Mouse (Mus musculus): ENCODE results near the gene Exoc3l.
A peak's percentile ranks its signal among the peaks of the same experiment; 100 is the strongest.
"Not testable (repeated sequence)": the region's sequence is repeated elsewhere in the genome, so short reads cannot be mapped to it uniquely, and the experiment has no call there.

Exoc3l gene

DNA sequence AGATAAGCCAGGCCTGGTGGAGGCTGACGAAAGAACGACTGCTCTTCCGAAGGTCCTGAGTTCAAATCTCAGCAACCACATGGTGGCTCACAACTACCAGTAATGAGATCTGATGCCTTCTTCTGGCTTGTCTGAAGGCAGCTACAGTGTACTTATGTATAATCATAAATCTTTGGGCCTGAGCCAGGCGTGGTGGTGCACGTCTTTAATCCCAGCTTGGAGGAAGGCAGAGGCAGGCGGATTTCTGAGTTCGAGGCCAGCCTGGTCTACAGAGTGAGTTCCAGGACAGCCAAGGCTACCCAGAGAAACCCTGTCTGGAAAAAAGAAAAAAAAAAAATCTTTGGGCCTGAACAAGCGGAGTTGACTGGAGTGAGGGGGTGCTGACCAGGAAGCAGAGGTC is 4.5 kb downstream of the Exoc3l start:
- DNase-seq = not testable (repeated sequence)

- DNase-seq = peak; percentile 98
Measured at GRCm38 (mm10) chr8:105290554-105291314, 5.2 kb downstream of the Exoc3l start.

GRCm38 (mm10) chr8:105289805-105290460 is 6.0 kb downstream of the Exoc3l start, which contains the start of gene 4931428F04Rik:
4931428F04Rik (minus strand) TSS chr8:105289864.
- peak; percentile 64 for DNase-seq

DNA sequence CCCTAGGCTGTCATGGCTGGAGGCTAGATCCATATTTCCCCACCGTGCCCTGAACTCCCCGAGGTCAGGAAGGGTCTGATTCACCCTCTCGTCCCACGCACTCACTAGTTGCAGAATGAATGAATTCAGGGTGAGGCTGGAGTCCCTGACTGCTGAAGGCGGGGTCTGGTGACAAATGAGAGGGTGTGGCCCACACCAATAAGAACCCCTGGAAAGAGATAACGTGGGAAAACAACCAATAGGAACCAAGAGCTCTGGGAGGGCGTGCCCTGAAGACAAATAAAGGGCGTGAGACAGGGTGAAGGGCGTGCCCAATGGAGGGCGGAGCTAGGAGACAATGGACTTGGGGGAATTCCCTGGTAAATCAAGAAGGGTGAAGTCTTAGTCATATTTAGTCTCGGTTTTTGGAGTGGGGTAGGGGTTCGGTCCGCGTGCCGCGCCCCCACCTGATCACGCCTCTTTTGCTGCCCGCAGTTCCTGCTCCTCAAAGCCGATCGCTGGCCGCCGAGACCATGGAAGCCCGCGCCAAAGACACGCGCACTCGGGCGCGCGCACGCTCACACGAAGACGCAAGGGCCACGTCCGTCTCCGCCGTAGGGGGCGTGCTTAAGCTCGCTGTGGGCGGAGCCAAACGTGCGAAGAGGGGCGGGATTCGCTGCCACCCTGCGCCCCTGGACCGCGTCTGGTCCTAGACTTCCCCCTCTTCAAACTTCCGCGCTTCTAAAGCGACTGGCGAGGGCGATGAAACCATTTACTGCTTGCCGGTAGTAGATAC is 6.8 kb downstream of the Exoc3l start:
- DNase-seq = peak; percentile 96

DNA sequence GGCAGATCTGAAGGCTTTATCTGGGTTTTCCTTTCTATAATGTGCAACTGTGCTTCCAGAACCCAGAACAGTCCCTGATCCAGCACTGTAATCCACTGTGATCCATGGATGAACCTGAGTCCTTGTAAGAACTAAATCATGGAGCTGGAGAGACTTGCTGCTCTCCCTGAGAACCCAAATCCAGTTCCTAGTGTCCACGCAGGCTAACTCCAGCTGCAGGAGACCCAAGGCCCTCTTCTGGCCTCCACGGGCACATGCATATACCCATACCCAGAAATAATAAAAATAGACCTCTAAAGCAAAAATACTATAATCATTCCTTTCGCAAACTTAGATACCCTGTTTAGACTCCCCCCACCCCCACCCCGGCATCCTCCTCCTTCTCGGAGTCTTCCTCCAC is 7.7 kb downstream of the Exoc3l start:
- DNase-seq = no peak

DNA sequence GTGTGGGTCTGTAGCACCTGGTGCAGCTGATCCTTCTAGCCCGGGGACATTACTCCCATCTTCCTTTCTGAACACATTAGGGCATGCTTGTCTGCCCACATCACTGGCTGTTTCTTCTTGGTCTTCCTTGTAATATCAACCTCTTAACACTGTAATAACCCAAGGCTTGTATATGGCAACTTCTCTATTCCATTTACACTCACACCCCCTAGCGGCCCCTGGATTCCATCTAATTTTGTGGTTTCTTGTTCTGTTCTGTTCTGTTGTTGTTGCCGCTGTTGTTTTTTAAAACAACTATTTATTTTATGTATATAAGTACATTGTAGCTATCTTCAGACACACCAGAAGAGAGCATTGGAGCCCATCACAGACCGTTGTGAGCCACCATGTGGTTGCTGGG is 9.0 kb downstream of the Exoc3l start:
- no peak for DNase-seq

DNA sequence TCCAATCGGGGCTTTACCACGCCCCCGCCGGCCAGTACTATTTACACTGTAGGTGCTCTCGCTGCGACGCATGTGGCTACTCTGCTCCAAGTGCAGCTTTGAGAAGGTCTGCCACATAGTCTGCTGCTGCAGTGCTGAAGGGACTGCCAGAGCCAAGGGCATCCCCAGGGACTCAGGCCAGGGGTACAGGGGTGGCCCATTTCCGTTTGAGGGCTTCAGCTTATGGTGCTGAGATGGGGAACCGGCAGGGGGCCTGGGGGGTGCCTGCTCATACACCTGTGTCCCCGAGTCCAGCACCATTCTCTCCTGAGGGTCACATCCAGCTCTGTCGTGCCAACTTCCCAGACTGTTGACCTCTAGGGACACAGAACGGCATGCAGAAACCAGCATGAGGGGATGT is 10.4 kb downstream of the Exoc3l start:
- no peak for DNase-seq

DNA sequence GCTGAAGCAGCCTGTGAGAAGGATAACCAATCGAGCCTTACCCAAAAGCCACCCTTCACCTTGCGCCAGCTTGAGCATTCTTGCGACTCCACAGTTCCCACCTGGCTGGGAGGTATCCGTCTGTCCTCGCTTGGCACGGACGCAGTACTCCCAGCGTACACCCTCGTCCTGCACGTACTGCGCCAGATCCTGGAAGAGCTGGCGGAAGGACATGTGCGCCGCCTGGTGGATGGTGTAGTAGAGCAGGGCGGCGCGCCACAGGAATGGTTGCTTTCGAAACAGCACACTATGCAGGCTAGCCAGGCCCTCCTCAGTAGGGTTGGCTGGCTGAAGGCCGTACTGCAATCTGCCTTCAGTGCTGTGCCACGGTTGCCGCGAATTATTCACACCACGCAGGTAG is 12.8 kb downstream of the Exoc3l start:
- peak; percentile 71 for DNase-seq

DNA sequence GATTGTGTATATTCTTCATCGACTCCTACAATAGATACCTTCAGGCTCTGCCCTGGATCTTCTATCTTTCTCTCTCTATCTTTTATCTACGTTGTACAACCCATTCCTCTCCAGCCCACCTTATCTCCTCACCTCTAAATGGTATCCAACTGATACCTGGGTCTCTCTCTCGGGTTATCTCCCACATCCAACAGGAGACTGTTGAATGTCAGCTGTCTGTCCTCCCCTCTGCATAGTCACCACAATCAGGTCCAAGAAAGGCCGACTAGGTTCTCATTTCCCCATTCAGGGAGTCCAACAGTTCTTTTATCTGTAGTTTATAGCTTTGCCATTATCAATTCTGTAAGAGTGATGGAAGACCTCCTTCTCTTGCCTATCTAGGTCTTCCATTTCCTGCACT is 13.7 kb downstream of the Exoc3l start:
- DNase-seq = no peak

DNA sequence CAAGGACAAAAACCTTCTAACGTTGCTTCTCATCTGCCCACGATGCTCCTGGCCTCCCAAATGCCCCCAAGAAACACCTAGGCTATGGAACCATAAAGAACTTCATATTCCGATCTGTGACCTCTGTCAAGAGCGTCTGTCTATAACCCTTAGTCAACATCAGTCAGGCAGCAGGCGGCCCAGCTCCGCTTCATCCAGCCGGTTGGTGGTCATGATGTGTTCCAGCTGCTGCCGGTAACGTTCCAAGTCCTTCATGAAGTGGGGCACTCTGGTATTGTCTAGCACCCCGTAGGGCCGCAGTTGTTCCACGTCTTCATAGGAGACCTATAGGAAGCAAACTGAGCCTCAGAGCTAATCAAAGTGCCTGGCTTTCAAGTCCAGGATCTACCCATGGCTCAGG is 14.1 kb downstream of the Exoc3l start:
- no peak for DNase-seq

DNA sequence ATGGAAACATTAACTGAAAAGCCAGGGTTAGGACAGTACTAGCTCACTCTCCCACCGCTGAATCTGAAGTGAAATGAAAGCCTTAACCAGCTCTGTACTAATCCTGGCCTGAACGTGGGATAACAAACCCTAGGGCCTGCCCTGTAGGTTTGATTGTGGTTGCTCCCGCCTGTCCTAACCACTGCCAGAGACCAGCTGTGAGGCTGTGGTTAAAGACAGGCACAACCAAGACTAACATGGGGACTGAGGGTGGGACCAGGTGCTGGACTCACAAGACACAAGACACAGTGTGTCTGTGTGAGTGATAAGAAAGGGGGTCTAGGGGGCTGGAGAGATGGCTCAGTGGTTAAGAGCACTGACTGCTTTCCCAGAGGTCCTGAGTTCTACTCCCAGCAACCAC is 15.3 kb downstream of the Exoc3l start:
- no peak for DNase-seq

GRCm38 (mm10) chr8:105278911-105279334 is 17.0 kb downstream of the Exoc3l start:
- DNase-seq = peak; percentile 81

DNA sequence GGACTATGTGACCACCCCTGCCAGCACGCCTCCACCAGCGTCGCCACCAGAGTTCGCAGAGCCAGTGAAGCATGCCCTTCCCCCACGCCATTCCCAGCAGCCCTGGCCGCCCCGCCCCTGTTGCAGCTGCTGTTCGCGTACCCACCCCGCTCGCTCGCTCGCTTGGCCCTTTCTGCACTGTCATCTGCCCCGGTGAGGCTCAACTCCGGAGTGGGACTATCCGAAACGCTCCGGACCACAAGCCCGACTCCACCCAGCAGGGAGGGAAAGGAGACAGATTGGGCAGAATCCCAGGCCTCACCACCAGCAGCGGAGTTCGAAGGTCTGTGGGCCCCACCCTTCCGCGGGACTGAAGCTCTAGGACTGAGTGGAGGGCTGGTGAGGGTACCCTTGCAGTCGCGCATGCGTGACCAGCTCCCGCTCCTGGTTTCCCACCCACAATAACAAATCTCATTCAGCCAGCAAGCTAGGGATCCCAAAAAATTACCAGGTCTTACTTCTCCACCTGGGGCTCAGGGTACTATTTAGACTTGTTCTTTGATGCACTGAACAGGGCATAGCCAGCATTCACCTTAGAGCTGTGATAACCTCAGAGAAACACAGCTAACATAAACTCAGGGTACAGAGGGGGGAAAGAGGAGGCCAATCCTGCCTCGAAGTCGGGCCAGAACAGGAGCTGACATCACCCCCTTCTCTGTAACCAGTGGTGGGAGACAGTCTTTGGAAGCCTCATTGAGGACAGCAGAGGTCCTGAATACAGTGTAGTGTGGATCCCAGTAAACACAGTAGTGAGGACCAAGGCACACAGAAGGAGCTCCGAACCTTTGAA is 19.4 kb downstream of the Exoc3l start:
- peak; percentile 78 for DNase-seq

DNA sequence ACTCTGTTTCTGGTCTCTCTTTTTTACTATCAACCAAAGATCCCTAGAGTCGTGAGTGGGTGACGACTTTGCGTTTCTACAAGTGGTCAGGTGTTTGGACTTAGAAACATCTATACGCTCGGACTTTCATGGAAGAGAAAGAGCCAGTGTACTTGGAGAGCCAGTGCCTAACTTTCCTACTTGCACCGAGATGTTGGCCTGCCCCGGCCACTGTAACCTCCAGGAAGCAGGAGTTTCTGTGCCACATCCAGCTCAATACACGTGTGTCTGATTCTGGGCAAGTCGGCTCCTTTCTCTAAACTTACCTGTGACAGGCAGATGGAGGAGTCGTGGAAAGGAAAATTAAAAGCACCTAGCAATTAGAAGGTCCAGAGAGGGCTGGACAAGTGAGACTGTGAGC is 20.1 kb downstream of the Exoc3l start, which contains the start of gene Nol3:
Nol3 (plus strand) TSS at position 301 of the 400 bp plus-strand sequence.
- DNase-seq = no peak

DNA sequence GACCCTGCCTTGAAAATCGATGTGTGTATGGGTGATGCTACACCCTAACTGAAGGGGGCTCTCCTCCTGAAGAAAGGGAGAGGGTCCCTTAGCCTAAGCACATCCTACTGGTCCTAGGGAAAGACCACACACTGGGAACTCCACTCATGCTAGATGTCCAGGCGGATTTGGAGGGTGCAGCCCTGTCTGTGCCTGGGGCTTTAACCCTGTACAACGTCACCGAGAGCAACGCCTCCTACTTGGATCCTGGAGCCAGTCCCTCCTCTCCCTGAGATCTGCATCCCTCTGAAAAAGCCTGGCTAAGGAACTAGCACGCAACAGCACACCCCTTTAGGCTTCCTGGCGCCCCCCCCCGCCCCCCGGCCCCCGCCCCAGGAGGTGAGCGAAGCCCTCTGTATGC is 20.5 kb downstream of the Exoc3l start:
- no peak for DNase-seq

- DNase-seq = no peak
Measured at GRCm38 (mm10) chr8:105270916-105271186, 25.1 kb downstream of the Exoc3l start.

DNA sequence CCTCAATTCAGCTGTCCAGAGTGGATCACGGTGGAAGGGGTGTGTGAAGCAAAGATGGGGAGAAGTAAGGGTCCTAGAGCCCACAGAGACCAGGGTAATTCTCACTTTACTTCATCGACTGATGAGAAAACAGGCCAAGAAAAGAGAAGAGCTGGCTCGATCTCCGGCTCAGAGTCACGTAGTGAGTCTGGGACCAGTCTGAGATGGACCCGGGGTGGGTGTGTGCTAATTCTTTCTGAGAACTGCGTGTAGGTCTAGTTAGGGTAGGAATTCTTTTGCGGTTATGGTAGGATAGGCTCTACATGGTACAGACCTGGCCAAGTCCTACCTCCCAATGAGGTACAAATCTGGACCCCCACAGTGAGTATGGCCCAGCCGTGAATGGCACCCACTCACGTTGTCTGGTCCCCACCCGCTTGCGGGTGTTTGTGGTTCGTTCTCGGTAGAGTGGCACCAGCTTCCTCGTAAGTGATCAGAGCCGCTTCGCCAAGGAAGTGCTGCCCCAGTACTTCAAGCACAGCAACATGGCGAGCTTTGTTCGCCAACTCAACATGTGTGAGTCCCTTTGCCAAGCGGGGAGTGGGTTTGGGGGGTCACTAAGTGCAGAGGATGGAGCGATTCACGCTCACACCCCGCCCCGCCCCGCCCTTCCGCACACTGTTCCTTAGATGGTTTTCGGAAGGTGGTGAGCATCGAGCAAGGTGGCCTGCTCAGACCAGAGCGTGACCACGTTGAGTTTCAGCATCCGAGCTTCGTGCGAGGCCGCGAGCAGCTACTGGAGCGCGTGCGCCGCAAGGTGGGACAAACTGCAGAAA is 25.6 kb downstream of the Exoc3l start:
- no peak for DNase-seq

DNA sequence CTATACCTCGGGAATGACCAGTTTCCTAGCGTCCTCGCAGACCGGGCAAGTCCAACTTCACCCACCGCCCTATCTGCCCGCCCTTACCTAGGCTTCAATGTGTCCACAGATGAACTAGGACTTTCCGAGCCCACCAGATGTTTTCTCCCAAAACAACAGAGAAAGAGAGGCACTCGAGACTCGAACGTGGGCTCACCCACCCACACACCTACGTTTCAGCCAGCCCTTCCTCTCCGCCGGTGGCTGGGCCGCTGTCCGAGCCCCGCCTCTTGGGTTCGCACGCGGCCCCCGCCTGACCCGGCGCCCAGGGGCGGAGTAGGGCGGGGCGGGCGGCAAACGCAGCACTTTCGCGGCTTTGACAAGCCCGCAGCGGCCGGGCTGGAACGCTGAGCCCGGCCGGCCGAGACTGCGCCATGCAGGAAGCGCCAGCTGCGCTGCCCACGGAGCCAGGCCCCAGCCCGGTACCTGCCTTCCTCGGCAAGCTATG is 26.4 kb downstream of the Exoc3l start, which contains the start of gene Hsf4:
Hsf4 (plus strand) TSS at position 341 of the 487 bp plus-strand sequence.
- DNase-seq = peak; percentile 76

DNA sequence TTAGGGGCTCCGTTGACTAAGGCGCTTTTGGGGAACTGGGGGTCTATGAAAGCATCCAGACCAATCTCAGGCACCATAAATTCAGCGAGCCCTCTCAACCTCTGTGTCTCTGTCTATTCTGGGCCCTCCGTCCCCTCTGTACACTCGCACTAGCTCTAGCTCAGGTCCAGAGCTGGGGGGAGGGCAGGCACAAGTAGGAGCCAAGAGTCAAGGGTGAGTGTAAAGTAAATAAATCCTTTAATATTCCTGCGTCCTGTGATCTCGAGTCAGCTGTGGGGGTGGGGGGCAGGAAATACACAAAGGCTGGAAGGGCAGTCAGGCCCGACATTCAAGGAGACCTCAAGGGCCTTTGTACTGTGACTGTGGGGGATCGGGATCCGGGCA is 26.8 kb downstream of the Exoc3l start:
- DNase-seq = peak; percentile 57

DNA sequence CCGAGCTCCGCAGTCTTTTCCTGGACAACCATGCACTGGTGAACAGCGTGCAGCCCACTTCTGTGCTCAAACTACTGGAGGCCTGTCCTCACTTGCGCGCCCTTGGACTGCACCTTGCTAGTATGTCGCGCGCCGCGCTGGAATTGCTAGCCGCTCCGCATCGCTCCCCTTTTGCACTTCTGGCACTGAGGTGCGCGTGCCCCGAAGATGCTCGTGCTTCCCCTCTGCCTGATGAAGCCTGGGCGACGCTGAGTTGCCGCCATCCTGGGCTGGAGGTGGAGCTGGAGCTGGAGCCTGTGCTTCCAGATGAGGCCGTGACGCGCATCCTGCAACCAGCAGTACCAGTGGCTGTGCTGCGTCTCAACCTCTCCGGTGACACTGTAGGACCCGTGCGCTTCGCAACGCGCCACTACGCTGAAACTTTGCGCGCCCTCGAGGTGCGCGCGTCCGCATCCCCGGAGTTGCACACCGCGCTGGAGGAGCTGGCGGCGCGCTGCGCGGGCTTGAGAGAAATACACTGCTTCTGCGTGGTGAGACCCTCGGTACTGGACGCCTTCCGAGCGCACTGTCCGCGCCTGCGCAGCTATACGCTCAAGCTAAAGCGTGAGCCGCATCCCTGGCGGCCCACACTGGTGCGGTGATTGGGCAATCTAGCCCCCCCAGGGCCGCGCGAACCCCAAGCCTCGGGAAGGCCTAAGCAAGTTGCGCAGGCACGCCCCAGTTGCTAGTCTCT is 27.4 kb downstream of the Exoc3l start:
- DNase-seq = peak; percentile 66

GRCm38 (mm10) chr8:105266775-105267174 is 29.1 kb downstream of the Exoc3l start:
- DNase-seq = no peak

Data from kidney, postnatal 10 days (tissue).